In genomic region chr1:125350843-125351242, GRCm38 (mm10) we compare ENCODE assay signal across 26 mouse cellular contexts.
"Had no signal": no experiment of that assay in that cellular context is flagged by ENCODE, and none has a peak within 500 bp of the region (broad histone marks: within the 10 kb centered on the region; RNA-seq: fewer than 3 reads in every experiment).

No protein-coding gene starts in this region.

- H3K27me3 ChIP-seq: heart, embryonic 12.5 days; hindbrain, embryonic 13.5 days; hindbrain, embryonic 15.5 days; kidney, embryonic 15.5 days; limb, embryonic 13.5 days; limb, embryonic 15.5 days; liver, embryonic 12.5 days had no signal

- H3K9me3 ChIP-seq: hindbrain, embryonic 13.5 days; hindbrain, embryonic 15.5 days; kidney, embryonic 15.5 days; limb, embryonic 13.5 days; limb, embryonic 15.5 days had no signal

- H3K4me2 ChIP-seq: heart, embryonic 12.5 days; hindbrain, embryonic 13.5 days; hindbrain, embryonic 15.5 days; kidney, embryonic 15.5 days; limb, embryonic 13.5 days; limb, embryonic 15.5 days; liver, embryonic 12.5 days had no signal

- H3K27ac ChIP-seq: heart, embryonic 10.5 days; hindbrain, embryonic 13.5 days; hindbrain, embryonic 15.5 days; hindbrain, postnatal 0 days; kidney, embryonic 15.5 days; kidney, postnatal 0 days; limb, embryonic 13.5 days; limb, embryonic 15.5 days; liver, embryonic 12.5 days; liver, embryonic 14.5 days had no signal

- H3K36me3 ChIP-seq: heart, embryonic 10.5 days; heart, embryonic 12.5 days; hindbrain, embryonic 13.5 days; hindbrain, embryonic 15.5 days; kidney, embryonic 15.5 days; limb, embryonic 13.5 days; limb, embryonic 15.5 days; liver, embryonic 12.5 days had no signal

- DNase-seq: gastrocnemius, postnatal 14 days; gastrocnemius, postnatal 36 days; heart, adult 18-20 months; heart, postnatal 10 days; heart, postnatal 36 days; kidney, adult 11 months; kidney, adult 2 months; kidney, adult 9 months; kidney, postnatal 14 days; kidney, postnatal 36 days; layer of hippocampus, adult 9-11 months; layer of hippocampus, postnatal 36 days; left cerebral cortex, postnatal 4 days; lung, adult 18-20 months had no signal

- H3K4me3 ChIP-seq: heart, embryonic 10.5 days; heart, embryonic 12.5 days; hindbrain, embryonic 13.5 days; hindbrain, embryonic 15.5 days; kidney, embryonic 15.5 days; limb, embryonic 13.5 days; limb, embryonic 15.5 days; liver, embryonic 12.5 days had no signal

- H3K4me1 ChIP-seq: heart, embryonic 10.5 days; heart, embryonic 12.5 days; hindbrain, embryonic 13.5 days; hindbrain, embryonic 15.5 days; kidney, embryonic 15.5 days; limb, embryonic 13.5 days; limb, embryonic 15.5 days; liver, embryonic 12.5 days had no signal

- ATAC-seq: hindbrain, postnatal 0 days; intestine, embryonic 16.5 days; liver, embryonic 12.5 days had no signal

- H3K9ac ChIP-seq: heart, embryonic 12.5 days; hindbrain, embryonic 13.5 days; hindbrain, embryonic 15.5 days; kidney, embryonic 15.5 days; limb, embryonic 13.5 days; limb, embryonic 15.5 days; liver, embryonic 12.5 days; liver, embryonic 14.5 days had no signal
